18 mouse cellular contexts compared by ENCODE assay signal in genomic region chr11:24613529-24613928, GRCm38 (mm10).
DNase-seq lines count a peak whose midpoint lies in the region; ATAC-seq lines count a peak whose summit lies in the region.
"Had no signal": no experiment of that assay in that cellular context is flagged by ENCODE, and none has a peak within 500 bp of the region (broad histone marks: within the 10 kb centered on the region; RNA-seq: fewer than 3 reads in every experiment).

No protein-coding gene starts in this region.

- H3K9me3 ChIP-seq in heart, embryonic 10.5 days = no peaks in the 10 kb centered on the region
- no peaks in the 10 kb centered on the region for H3K9me3 ChIP-seq in heart, embryonic 14.5 days (ENCODE audit: control insufficient read depth, low read length)
- H3K9me3 ChIP-seq in limb, embryonic 10.5 days (replicated peaks) = no peaks in the 10 kb centered on the region
- H3K9me3 ChIP-seq: embryonic facial prominence, embryonic 10.5 days; forebrain, embryonic 13.5 days; hindbrain, embryonic 15.5 days; kidney, embryonic 15.5 days had no signal

- H3K9ac ChIP-seq in heart, embryonic 14.5 days (ENCODE audit: low read length) = no peak overlapping the region
- H3K9ac ChIP-seq: forebrain, embryonic 13.5 days; forebrain, postnatal 0 days; hindbrain, embryonic 15.5 days; kidney, embryonic 15.5 days had no signal

- 27% methylated on average over 5 of the region's 5 CpGs for WGBS in heart, embryonic 10.5 days
- WGBS in heart, embryonic 14.5 days = 13% methylated on average over 5 of the region's 5 CpGs
- WGBS in limb, embryonic 10.5 days = 49% methylated on average over 5 of the region's 5 CpGs

- H3K27me3 ChIP-seq in heart, embryonic 10.5 days (ENCODE audit: insufficient read depth, poor library complexity, severe bottlenecking) = no peaks in the 10 kb centered on the region
- no peaks in the 10 kb centered on the region for H3K27me3 ChIP-seq in heart, embryonic 14.5 days (ENCODE audit: control insufficient read depth, insufficient read depth, low read length)
- no peaks in the 10 kb centered on the region for H3K27me3 ChIP-seq in limb, embryonic 10.5 days (ENCODE audit: low read depth, poor library complexity, severe bottlenecking)
- H3K27me3 ChIP-seq: forebrain, embryonic 13.5 days; hindbrain, embryonic 15.5 days; kidney, embryonic 15.5 days had no signal

- H3K4me1 ChIP-seq in heart, embryonic 10.5 days = peaks cover 8% of the 10 kb centered on the region; the same call in 1 of the 2 replicates
- peaks cover 0 to 7% of the 10 kb centered on the region in 2 experiments; a peak in 1 of 4 replicates for H3K4me1 ChIP-seq in heart, embryonic 14.5 days (ENCODE audit: control insufficient read depth in 2 of 2, insufficient read depth in 2 of 2, low read length in 2 of 2)
- peaks cover 44% of the 10 kb centered on the region for H3K4me1 ChIP-seq in limb, embryonic 10.5 days
- H3K4me1 ChIP-seq: forebrain, embryonic 13.5 days; hindbrain, embryonic 15.5 days; kidney, embryonic 15.5 days had no signal

- ATAC-seq in heart, embryonic 14.5 days (ENCODE audit: insufficient number of reproducible peaks, insufficient read depth, low FRiP score, low read depth) = peak; percentile 54; the same call in 1 of the 2 replicates
- ATAC-seq: forebrain, embryonic 13.5 days; forebrain, postnatal 0 days; intestine, embryonic 16.5 days had no signal

- peak overlapping the region; percentile 34 for H3K4me2 ChIP-seq in heart, embryonic 14.5 days (ENCODE audit: low read length)
- H3K4me2 ChIP-seq: forebrain, embryonic 13.5 days; hindbrain, embryonic 15.5 days; kidney, embryonic 15.5 days had no signal

- 0 out of 2 replicates have a peak overlapping the region, but pooled peaks have one; percentile 4 for H3K4me3 ChIP-seq in heart, embryonic 10.5 days
- no peak overlapping the region for H3K4me3 ChIP-seq in heart, embryonic 14.5 days (ENCODE audit: control insufficient read depth in 1 of 2, insufficient read depth in 1 of 2, low read depth in 1 of 2, low read length in 2 of 2)
- H3K4me3 ChIP-seq in limb, embryonic 10.5 days = no peak overlapping the region
- H3K4me3 ChIP-seq: embryonic facial prominence, embryonic 10.5 days; forebrain, embryonic 13.5 days; hindbrain, embryonic 15.5 days; kidney, embryonic 15.5 days had no signal

- H3K27ac ChIP-seq in heart, embryonic 10.5 days = no peak overlapping the region
- no peak overlapping the region for H3K27ac ChIP-seq in heart, embryonic 14.5 days (replicated peaks in 1 of 2; ENCODE audit: control insufficient read depth in 1 of 2, insufficient read depth in 1 of 2, low read depth in 2 of 2, low read length in 2 of 2)
- H3K27ac ChIP-seq in limb, embryonic 10.5 days = 0 out of 2 replicates have a peak overlapping the region, but pooled peaks have one; percentile 2
- H3K27ac ChIP-seq: embryonic facial prominence, embryonic 10.5 days; forebrain, embryonic 13.5 days; hindbrain, embryonic 15.5 days; kidney, embryonic 15.5 days had no signal

- no peaks in the 10 kb centered on the region for H3K36me3 ChIP-seq in heart, embryonic 10.5 days
- H3K36me3 ChIP-seq in heart, embryonic 14.5 days (ENCODE audit: control insufficient read depth, insufficient read depth, low read length) = no peaks in the 10 kb centered on the region
- no peaks in the 10 kb centered on the region for H3K36me3 ChIP-seq in limb, embryonic 10.5 days
- H3K36me3 ChIP-seq: embryonic facial prominence, embryonic 10.5 days; hindbrain, embryonic 15.5 days; kidney, embryonic 15.5 days had no signal

- peak; percentile 81 for DNase-seq in heart, embryonic 10.5 days (ENCODE audit: low spot score)
- no peak for DNase-seq in heart, adult 9 months (ENCODE audit: low spot score in 2 of 2)
- DNase-seq in heart, adult 8-10 months (ENCODE audit: low spot score) = no peak
- no peak for DNase-seq in limb, embryonic 10.5 days (ENCODE audit: low spot score)
- DNase-seq in skeletal muscle tissue, adult 2 months (ENCODE audit: low read depth, low spot score) = peak; percentile 21
- DNase-seq: adrenal gland, adult 2 months; adrenal gland, postnatal 25 days; cerebellum, adult 18-20 months; cerebellum, adult 9-11 months; forebrain, postnatal 0 days; gastrocnemius, postnatal 10 days; kidney, adult 2 months had no signal

Comparison
In these comparisons a context has a peak if more than half of its experiments do, and no peak if none do; other contexts are left out.
1. DNase-seq: peak in heart, embryonic 10.5 days (single experiment) and skeletal muscle tissue, adult 2 months (single experiment); none in heart, adult 9 months (0 of 2), heart, adult 8-10 months (single experiment) and limb, embryonic 10.5 days (single experiment).